Mouse (Mus musculus) intestine, embryonic 15.5 days (tissue): ENCODE measurements around the gene Adamts12. TPM values are rescaled to one million over a fixed set of nuclear protein-coding genes. Genes with fewer than 3 reads are reported as not detected.

Experiments
- polyA plus RNA-seq: library from polyadenylated mRNA; unstranded; fragments of >200 nt; fragmentation: Nextera tagmentation; extraction: Ambion mirVana; gene quantifications from 2 replicates; pipeline ENCODE4 v1.2.1, GENCODE M21; 2015

Gene Adamts12
- polyA plus RNA-seq, 1 experiment from 2014 or later, result 1.9 TPM

Other genes with a start within 250 kb of the Adamts12 start
- gene C1qtnf3, start 112.5 kb upstream of the Adamts12 start, polyA plus RNA-seq, result 2.2 and 2.6 TPM in 2 replicates
- gene Amacr, start 83.0 kb upstream of the Adamts12 start, polyA plus RNA-seq, result 20.6 and 21.6 TPM in 2 replicates
- not detected in 2 replicates for gene Slc45a2, start 64.1 kb upstream of the Adamts12 start, polyA plus RNA-seq
- gene Rxfp3, start 26.8 kb upstream of the Adamts12 start, polyA plus RNA-seq, result 0.05 TPM in 1 of 2 replicates, not detected in the other